ENCODE assay signal across 10 mouse cellular contexts in genomic region chr7:16466565-16466964, GRCm38 (mm10). TPM values are rescaled to one million over a fixed set of nuclear protein-coding genes. Genes with fewer than 3 reads are reported as not detected.
DNase-seq lines count a peak whose midpoint lies in the region; ATAC-seq lines count a peak whose summit lies in the region.
"Had no signal": no experiment of that assay in that cellular context is flagged by ENCODE, and none has a peak within 500 bp of the region (broad histone marks: within the 10 kb centered on the region; RNA-seq: fewer than 3 reads in every experiment).

No protein-coding gene starts in this region.

- no peaks in the 10 kb centered on the region for H3K36me3 ChIP-seq in kidney, embryonic 16.5 days (ENCODE audit: insufficient read depth, low read length)
- H3K36me3 ChIP-seq in liver, embryonic 13.5 days, result no peaks in the 10 kb centered on the region
- no peaks in the 10 kb centered on the region for H3K36me3 ChIP-seq in heart, embryonic 11.5 days (ENCODE audit: control insufficient read depth, insufficient read depth, low read length)
- H3K36me3 ChIP-seq: liver, embryonic 15.5 days had no signal

- peak; percentile 10 to 52 for DNase-seq in kidney, postnatal 36 days
- DNase-seq in B cell, adult 2 months, result peak; percentile 61 to 63
- peak; percentile 29 for DNase-seq in T-cell, adult 2 months (ENCODE audit: low spot score)
- DNase-seq in liver, embryonic 13.5 days, result peak; percentile 41
- no peak for DNase-seq in Muller cell, postnatal 12 days (ENCODE audit: inconsistent ontology term)
- no peak for DNase-seq in yolk sac, embryonic 10.5 days (ENCODE audit: low spot score)
- DNase-seq: adrenal gland, adult 8-10 months had no signal

- no peak for ATAC-seq in kidney, embryonic 16.5 days (ENCODE audit: low FRiP score, low TSS enrichment)
- ATAC-seq in liver, embryonic 13.5 days (ENCODE audit: low read depth), result no peak
- ATAC-seq in heart, embryonic 11.5 days (replicated peaks; ENCODE audit: insufficient number of reproducible peaks, low FRiP score, low TSS enrichment), result no peak

- H3K4me2 ChIP-seq in kidney, embryonic 16.5 days (replicated peaks; ENCODE audit: low read depth, low read length), result no peak overlapping the region
- no peak overlapping the region for H3K4me2 ChIP-seq in liver, embryonic 13.5 days
- H3K4me2 ChIP-seq in heart, embryonic 11.5 days, result no peak overlapping the region
- H3K4me2 ChIP-seq: liver, embryonic 15.5 days had no signal

- no peak overlapping the region for H3K9ac ChIP-seq in kidney, embryonic 16.5 days (replicated peaks; ENCODE audit: low read length)
- H3K9ac ChIP-seq in liver, embryonic 13.5 days, result no peak overlapping the region
- no peak overlapping the region for H3K9ac ChIP-seq in heart, embryonic 11.5 days (ENCODE audit: low read depth, low read length)
- H3K9ac ChIP-seq: liver, embryonic 15.5 days had no signal

- no peaks in the 10 kb centered on the region for H3K4me1 ChIP-seq in kidney, embryonic 16.5 days (ENCODE audit: insufficient read depth, low read length)
- H3K4me1 ChIP-seq in liver, embryonic 13.5 days (replicated peaks), result no peaks in the 10 kb centered on the region; the same call in 1 of the 2 replicates
- H3K4me1 ChIP-seq in heart, embryonic 11.5 days (ENCODE audit: control insufficient read depth, insufficient read depth, low read length), result no peaks in the 10 kb centered on the region
- H3K4me1 ChIP-seq: liver, embryonic 15.5 days had no signal

- H3K9me3 ChIP-seq in kidney, embryonic 16.5 days (ENCODE audit: low read length), result no peaks in the 10 kb centered on the region
- H3K9me3 ChIP-seq in liver, embryonic 13.5 days (replicated peaks), result no peaks in the 10 kb centered on the region
- no peaks in the 10 kb centered on the region for H3K9me3 ChIP-seq in heart, embryonic 11.5 days (replicated peaks; ENCODE audit: control insufficient read depth, low read length)
- H3K9me3 ChIP-seq: liver, embryonic 15.5 days had no signal

- 69% methylated on average over 4 of the region's 4 CpGs for WGBS in kidney, embryonic 16.5 days
- WGBS in liver, embryonic 13.5 days (ENCODE audit: insufficient replicate concordance), result 42% methylated on average over 4 of the region's 4 CpGs
- 67% methylated on average over 4 of the region's 4 CpGs for WGBS in heart, embryonic 11.5 days (ENCODE audit: insufficient replicate concordance)

- no peak overlapping the region for H3K4me3 ChIP-seq in kidney, embryonic 16.5 days (ENCODE audit: low read length)
- no peak overlapping the region for H3K4me3 ChIP-seq in liver, embryonic 13.5 days (replicated peaks)
- no peak overlapping the region for H3K4me3 ChIP-seq in heart, embryonic 11.5 days (ENCODE audit: low read depth, low read length)
- H3K4me3 ChIP-seq: liver, embryonic 15.5 days had no signal

- H3K27me3 ChIP-seq in kidney, embryonic 16.5 days (ENCODE audit: insufficient read depth, low read length), result peaks cover 8% of the 10 kb centered on the region
- H3K27me3 ChIP-seq in liver, embryonic 13.5 days, result peaks cover 55% of the 10 kb centered on the region
- peaks cover 23% of the 10 kb centered on the region for H3K27me3 ChIP-seq in heart, embryonic 11.5 days (ENCODE audit: control insufficient read depth, insufficient read depth, low read length)

- H3K27ac ChIP-seq in kidney, embryonic 16.5 days (ENCODE audit: low read length), result no peak overlapping the region
- no peak overlapping the region for H3K27ac ChIP-seq in liver, embryonic 13.5 days
- no peak overlapping the region for H3K27ac ChIP-seq in heart, embryonic 11.5 days (ENCODE audit: low read depth, low read length)
- H3K27ac ChIP-seq: liver, embryonic 15.5 days had no signal

RNA-seq across cellular contexts. Expression of gene Npas1, which starts 11.0 kb away (rescaled TPM):
- 0.41 and 0.42 TPM in 2 replicates for polyA plus RNA-seq in kidney, embryonic 16.5 days (2015; fragmentation: Nextera tagmentation; extraction: Ambion mirVana)
- 0.13 and 0.16 TPM in 2 replicates for polyA plus RNA-seq in liver, embryonic 13.5 days (2015; fragmentation: Nextera tagmentation; extraction: Ambion mirVana)
- polyA plus RNA-seq in heart, embryonic 11.5 days (2014; fragmentation: Nextera tagmentation; extraction: Ambion mirVana), result 0.23 TPM in 1 of 2 replicates, not detected in the other

RNA-seq across cellular contexts. Expression of gene Tmem160, which starts 14.0 kb away (rescaled TPM):
- 50.7 and 54.6 TPM in 2 replicates for polyA plus RNA-seq in kidney, embryonic 16.5 days (2015; fragmentation: Nextera tagmentation; extraction: Ambion mirVana)
- 30.0 and 35.4 TPM in 2 replicates for polyA plus RNA-seq in liver, embryonic 13.5 days (2015; fragmentation: Nextera tagmentation; extraction: Ambion mirVana)
- polyA plus RNA-seq in heart, embryonic 11.5 days (2014; fragmentation: Nextera tagmentation; extraction: Ambion mirVana), result 69.4 and 78.6 TPM in 2 replicates

Comparison
In these comparisons a context has a peak if more than half of its experiments do, and no peak if none do; other contexts are left out.
1. DNase-seq: peak in kidney, postnatal 36 days (2 of 2), B cell, adult 2 months (2 of 2), T-cell, adult 2 months (single experiment) and liver, embryonic 13.5 days (single experiment); none in Muller cell, postnatal 12 days (single experiment) and yolk sac, embryonic 10.5 days (single experiment).